Mouse (Mus musculus) liver, adult 2 months (tissue): ENCODE data around the gene 1110008L16Rik.

ENCODE experiments used
- CTCF ChIP-seq: fragments of 200-500 bp; IDR thresholded peaks from 2 replicates; pipeline ENCODE4 v1.5.1; 2011; ENCODE audit warnings: low read depth, low read length, control low read depth
- POLR2A ChIP-seq: fragments of 200-500 bp; IDR thresholded peaks from 2 replicates; pipeline ENCODE4 v1.6.1; 2011; ENCODE audit warnings: low read length, control low read depth; ENCODE audit not compliant: insufficient read depth; ENCODE audit errors: extremely low read depth

- no peak for TF ChIP-seq CTCF
- TF ChIP-seq POLR2A, result no peak
These were observed at the start of gene 1110008L16Rik for GRCm38 (mm10) chr12:55299336-55299735.
